Mouse (Mus musculus) adrenal gland, adult 8-10 months (tissue): ENCODE data around the gene Usp17ld. TPM values are rescaled to one million over a fixed set of nuclear protein-coding genes. Genes with fewer than 3 reads are reported as not detected.
"Not testable (repeated sequence)": the region's sequence is repeated elsewhere in the genome, so short reads cannot be mapped to it uniquely, and the experiment has no call there.

ENCODE experiments used
- DNase-seq: peaks from one replicate; pipeline ENCODE4 v3.0.0; 2022
- microRNA-seq, 2 experiments: library from miRNA; unstranded; fragments of <30 nt; microRNA quantifications; one replicate each; pipeline ENCODE4 v1.2.0; 2022
- total RNA-seq, 4 experiments: library from RNA; stranded (reverse); gene quantifications; 2 replicates each; pipeline ENCODE4 v1.2.4; 2022

Usp17ld gene
- not detected for total RNA-seq

DNA sequence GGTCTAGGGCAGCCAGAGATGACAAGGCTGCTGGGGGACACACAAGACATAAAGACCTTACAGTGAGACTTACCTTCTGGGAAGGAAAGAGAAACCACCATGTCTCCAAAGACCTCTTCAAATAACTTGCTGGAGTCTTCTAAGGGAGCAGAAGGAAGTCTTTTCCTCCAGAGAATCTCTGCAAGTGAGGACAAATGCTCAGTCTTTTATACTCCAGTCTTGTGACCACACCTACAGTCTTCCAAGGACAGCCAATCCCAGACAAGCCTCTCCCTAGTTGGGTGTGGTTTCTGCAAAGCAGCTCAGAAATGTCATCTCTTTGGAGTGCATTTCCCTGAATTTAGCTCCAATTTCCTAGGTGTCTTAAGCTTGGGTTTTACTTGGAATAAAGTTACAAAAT, at the start of gene Usp17ld:
Usp17ld (minus strand) TSS at position 101 of the 400 bp plus-strand sequence.
- DNase-seq: not testable (repeated sequence)

DNA sequence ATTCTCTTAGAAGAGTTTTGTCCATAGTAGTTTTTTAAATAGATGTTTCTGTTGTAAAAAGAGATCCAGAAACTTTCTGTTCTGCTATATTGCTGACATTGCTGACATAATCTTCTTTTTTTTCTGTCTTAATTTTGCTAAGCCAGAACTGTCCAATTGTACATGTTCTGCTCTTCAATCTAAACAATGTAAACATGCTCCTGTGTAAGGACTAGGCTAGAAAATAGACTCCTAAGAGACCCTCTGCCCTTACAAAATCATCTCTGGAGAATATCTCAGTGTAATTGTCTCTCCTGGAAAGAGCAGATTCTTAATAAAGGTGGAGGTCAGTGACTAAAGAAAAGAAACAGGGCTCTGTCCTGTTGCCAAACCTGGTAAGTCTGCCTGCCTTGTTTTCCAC, 35.6 kb downstream of the Usp17ld start, which contains the start of gene Olfr594:
Olfr594 (plus strand) TSS at position 301 of the 400 bp plus-strand sequence.
- no peak for DNase-seq

- not testable (repeated sequence) for DNase-seq
Measured at GRCm38 (mm10) chr7:103212050-103212449, 40.3 kb downstream of the Usp17ld start.

- no peak for DNase-seq
Measured at GRCm38 (mm10) chr7:103211562-103211961, 40.7 kb downstream of the Usp17ld start, which contains the start of gene Olfr593. Gene Olfr593 (plus strand): TSS chr7:103211862.

Small RNA genes lying within 50 kb of the gene (microRNA-seq; reads per million reads assigned to microRNA genes)
- gene Gm23550 (0 reads per million in 2 experiments), gene Gm25171 (0 reads per million in 2 experiments)

Other genes with a start within 250 kb of the Usp17ld start
- gene Olfr582, start 214.5 kb downstream of the Usp17ld start, total RNA-seq: not detected
- gene Olfr583, start 201.2 kb downstream of the Usp17ld start, total RNA-seq: not detected
- not detected for gene Olfr584, start 170.6 kb downstream of the Usp17ld start, total RNA-seq
- not detected for gene Olfr585, start 154.8 kb downstream of the Usp17ld start, total RNA-seq
- gene Olfr586, start 126.9 kb downstream of the Usp17ld start, total RNA-seq: not detected
- not detected for gene Olfr588-ps1, start 111.6 kb downstream of the Usp17ld start, total RNA-seq
- not detected for gene Olfr589, start 96.1 kb downstream of the Usp17ld start, total RNA-seq
- gene Olfr591, start 74.2 kb downstream of the Usp17ld start, total RNA-seq: not detected
- not detected for gene Olfr592, start 67.7 kb downstream of the Usp17ld start, total RNA-seq
- gene Olfr593, start 40.6 kb downstream of the Usp17ld start, total RNA-seq: not detected
- gene Olfr594, start 35.5 kb downstream of the Usp17ld start, total RNA-seq: not detected
- gene Olfr596, start 53.1 kb upstream of the Usp17ld start, total RNA-seq: not detected
- not detected for gene Olfr597, start 63.8 kb upstream of the Usp17ld start, total RNA-seq
- not detected for gene Olfr598, start 71.1 kb upstream of the Usp17ld start, total RNA-seq
- gene Olfr599, start 83.4 kb upstream of the Usp17ld start, total RNA-seq: not detected
- not detected for gene Olfr600, start 97.2 kb upstream of the Usp17ld start, total RNA-seq
- not detected for gene Olfr601, start 110.2 kb upstream of the Usp17ld start, total RNA-seq
- gene Olfr603, start 133.7 kb upstream of the Usp17ld start, total RNA-seq: not detected
- not detected for gene Usp17lc, start 162.6 kb upstream of the Usp17ld start, total RNA-seq
- not detected for gene Olfr605, start 192.9 kb upstream of the Usp17ld start, total RNA-seq
- not detected for gene Olfr606, start 196.5 kb upstream of the Usp17ld start, total RNA-seq
- gene Olfr607, start 211.6 kb upstream of the Usp17ld start, total RNA-seq: not detected
- gene Olfr608, start 217.4 kb upstream of the Usp17ld start, total RNA-seq: not detected
- not detected for gene Olfr609, start 245.6 kb upstream of the Usp17ld start, total RNA-seq